ENCODE assay signal across 8 mouse cellular contexts in the genomic region with DNA sequence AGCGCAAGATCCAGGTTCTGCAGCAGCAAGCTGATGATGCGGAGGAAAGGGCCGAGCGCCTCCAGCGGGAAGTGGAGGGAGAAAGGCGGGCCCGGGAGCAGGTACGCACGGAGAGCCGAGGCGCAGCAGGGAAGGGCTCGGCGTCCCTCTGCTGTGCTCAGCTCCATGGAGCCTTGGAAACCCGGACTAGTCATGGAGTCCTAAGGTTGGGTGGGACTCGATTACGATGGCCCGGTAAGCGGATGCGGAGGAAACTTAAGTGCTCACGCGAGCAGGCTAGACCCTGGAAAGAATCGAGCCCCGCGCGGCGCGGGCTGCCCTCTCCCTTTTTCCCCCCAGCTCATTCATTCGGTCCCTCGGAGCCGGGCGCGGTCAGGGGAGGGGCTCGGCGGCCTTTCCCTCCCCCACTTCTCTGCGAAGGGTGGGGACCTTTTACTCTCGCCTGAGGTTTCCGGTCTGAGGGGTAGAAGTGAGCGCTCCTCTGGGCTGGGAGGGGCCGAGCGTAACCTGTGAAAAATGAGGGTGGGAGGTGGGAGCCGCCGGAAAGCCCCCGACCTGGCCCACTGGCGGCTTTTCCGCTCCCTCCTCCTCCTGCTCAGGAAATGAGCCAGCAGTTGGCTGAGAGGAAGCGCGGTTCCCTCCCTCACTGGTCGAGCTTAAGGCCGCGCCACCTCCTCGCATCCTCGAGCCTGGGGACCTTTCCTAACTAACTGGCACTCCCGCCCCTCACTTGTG. TPM values are rescaled to one million over a fixed set of nuclear protein-coding genes. Genes with fewer than 3 reads are reported as not detected.
DNase-seq lines count a peak whose midpoint lies in the region; ATAC-seq and TF ChIP-seq lines count a peak whose summit lies in the region.

No protein-coding gene starts in this region.

- peaks cover 52% of the 10 kb centered on the region for H3K4me1 ChIP-seq in embryonic facial prominence, embryonic 13.5 days
- H3K4me1 ChIP-seq in heart, adult 2 months (ENCODE audit: control insufficient read depth, insufficient read depth, low read length), result peaks cover 22% of the 10 kb centered on the region
- H3K4me1 ChIP-seq in liver, adult 2 months (ENCODE audit: control insufficient read depth, insufficient read depth, low read length), result peaks cover 30% of the 10 kb centered on the region

- TF ChIP-seq POLR2A in heart, adult 2 months (IDR thresholded peaks at IDR 0.05; ENCODE audit: insufficient read depth, low read depth, low read length), result no peak; the same call in 1 of the 2 replicates
- no peak for TF ChIP-seq POLR2A in liver, adult 2 months (IDR thresholded peaks at IDR 0.05; ENCODE audit: extremely low read depth, insufficient read depth, low read length)

- no peak for TF ChIP-seq EP300 in heart, adult 2 months (IDR thresholded peaks at IDR 0.05; ENCODE audit: insufficient read depth, low read depth, low read length)

- no peak for TF ChIP-seq CTCF in heart, adult 2 months (IDR thresholded peaks at IDR 0.05)
- no peak for TF ChIP-seq CTCF in liver, adult 2 months (IDR thresholded peaks at IDR 0.05; ENCODE audit: low read depth, low read length)

- peaks cover 5% of the 10 kb centered on the region; the same call in 1 of the 2 replicates for H3K79me2 ChIP-seq in heart, adult 2 months (replicated peaks; ENCODE audit: control insufficient read depth, insufficient read depth, low read length)
- H3K79me2 ChIP-seq in liver, adult 2 months (ENCODE audit: control insufficient read depth, insufficient read depth, low read length), result peaks cover 19% of the 10 kb centered on the region; the same call in 1 of the 2 replicates

- no peaks in the 10 kb centered on the region for H3K36me3 ChIP-seq in embryonic facial prominence, embryonic 13.5 days
- H3K36me3 ChIP-seq in heart, adult 2 months (ENCODE audit: control insufficient read depth, insufficient read depth, low read length), result peaks cover 14% of the 10 kb centered on the region
- H3K36me3 ChIP-seq in liver, adult 2 months (ENCODE audit: control insufficient read depth, insufficient read depth, low read length), result no peaks in the 10 kb centered on the region

- peak; percentile 61 for ATAC-seq in embryonic facial prominence, embryonic 13.5 days (ENCODE audit: insufficient number of reproducible peaks, insufficient read depth, low FRiP score, low TSS enrichment, low read depth)

- peak; percentile 78 to 79 for DNase-seq in B cell, adult 2 months
- peak; percentile 80 to 81 for DNase-seq in adrenal gland, postnatal 36 days
- peak; percentile 76 to 86 for DNase-seq in heart, adult 2 months
- peak; percentile 65 for DNase-seq in kidney, adult 18-20 months
- peak; percentile 62 for DNase-seq in liver, adult 2 months (ENCODE audit: extremely low read depth, low read depth, low spot score)
- DNase-seq in monocyte, adult 2 months (ENCODE audit: low read depth in 1 of 2, low spot score in 2 of 2), result peak; percentile 39 to 66
- DNase-seq in spleen, postnatal 36 days (ENCODE audit: low spot score in 2 of 2), result peak; percentile 91 to 92

- H3K4me3 ChIP-seq in embryonic facial prominence, embryonic 13.5 days, result peak overlapping the region; percentile 89
- H3K4me3 ChIP-seq in heart, adult 2 months, result peak overlapping the region; percentile 79
- H3K4me3 ChIP-seq in liver, adult 2 months (ENCODE audit: insufficient read depth, low read depth, low read length), result peak overlapping the region; percentile 92

- H3K4me2 ChIP-seq in embryonic facial prominence, embryonic 13.5 days, result peak overlapping the region; percentile 75

- H3K9ac ChIP-seq in embryonic facial prominence, embryonic 13.5 days, result peak overlapping the region; percentile 88
- H3K9ac ChIP-seq in heart, adult 2 months (ENCODE audit: low read depth, low read length), result peak overlapping the region; percentile 80
- peak overlapping the region; percentile 87 for H3K9ac ChIP-seq in liver, adult 2 months (ENCODE audit: low read depth, low read length)

- under 1% methylated on average over 53 of the region's 53 CpGs for WGBS in embryonic facial prominence, embryonic 13.5 days
- WGBS in heart, adult 2 months, result under 1% methylated on average over 53 of the region's 53 CpGs
- under 1% methylated on average over 53 of the region's 53 CpGs for WGBS in liver, adult 2 months

- H3K27ac ChIP-seq in embryonic facial prominence, embryonic 13.5 days, result peak overlapping the region; percentile 98
- H3K27ac ChIP-seq in heart, adult 2 months, result peak overlapping the region; percentile 98
- H3K27ac ChIP-seq in liver, adult 2 months (replicated peaks; ENCODE audit: insufficient read depth, low read depth, low read length), result peak overlapping the region; percentile 86

- H3K9me3 ChIP-seq in embryonic facial prominence, embryonic 13.5 days, result no peaks in the 10 kb centered on the region

- intact Hi-C loops in heart, adult 2 months (cut with DNase I), result loop anchor here (2.0 kb wide), 2 partner anchors 27 to 307 kb away; a partner anchor contains a TSS

- H3K27me3 ChIP-seq in embryonic facial prominence, embryonic 13.5 days, result no peaks in the 10 kb centered on the region
- H3K27me3 ChIP-seq in heart, adult 2 months (ENCODE audit: control insufficient read depth, insufficient read depth, low read length), result no peaks in the 10 kb centered on the region
- no peaks in the 10 kb centered on the region for H3K27me3 ChIP-seq in liver, adult 2 months (ENCODE audit: control insufficient read depth, insufficient read depth, low read length)

RNA-seq across cellular contexts. Expression of a gene that starts 7.5 kb away (rescaled TPM):
- 100 to 1,000 TPM; 183 to 215 TPM for total RNA-seq in adrenal gland, postnatal 36 days (2021)
- polyA plus RNA-seq in embryonic facial prominence, embryonic 13.5 days (2015; fragmentation: Nextera tagmentation; extraction: Ambion mirVana), result 496 and 525 TPM in 2 replicates
- total RNA-seq in heart, adult 2 months (2021), result 10 to 100 TPM; 42.2 to 44.5 TPM
- polyA plus RNA-seq in heart, adult 2 months (2012; rRNA removed), result 48.9 and 60.5 TPM in 2 replicates
- 53.4 and 56.2 TPM in 2 replicates for total RNA-seq in liver, adult 2 months (2014; rRNA removed)
- polyA plus RNA-seq in liver, adult 2 months (2012; rRNA removed), result 36.4 and 43.0 TPM in 2 replicates

RNA-seq across cellular contexts. Expression of a gene that starts 24.0 kb away (rescaled TPM):
- total RNA-seq in adrenal gland, postnatal 36 days (2021), result under 1 TPM; 0.66 TPM
- 0.30 and 0.44 TPM in 2 replicates for polyA plus RNA-seq in embryonic facial prominence, embryonic 13.5 days (2015; fragmentation: Nextera tagmentation; extraction: Ambion mirVana)
- under 1 TPM; 0.11 to 0.13 TPM for total RNA-seq in heart, adult 2 months (2021)
- 0.14 and 0.29 TPM in 2 replicates for polyA plus RNA-seq in heart, adult 2 months (2012; rRNA removed)
- total RNA-seq in liver, adult 2 months (2014; rRNA removed), result 0.07 and 0.09 TPM in 2 replicates
- polyA plus RNA-seq in liver, adult 2 months (2012; rRNA removed), result 0.01 and 0.02 TPM in 2 replicates

RNA-seq across cellular contexts. Expression of a gene that starts 27.5 kb away (rescaled TPM):
- total RNA-seq in adrenal gland, postnatal 36 days (2021), result 100 to 1,000 TPM; 146 to 159 TPM
- polyA plus RNA-seq in embryonic facial prominence, embryonic 13.5 days (2015; fragmentation: Nextera tagmentation; extraction: Ambion mirVana), result 231 and 255 TPM in 2 replicates
- 100 to 1,000 TPM; 104 to 116 TPM for total RNA-seq in heart, adult 2 months (2021)
- 104 and 137 TPM in 2 replicates for polyA plus RNA-seq in heart, adult 2 months (2012; rRNA removed)
- total RNA-seq in liver, adult 2 months (2014; rRNA removed), result 32.6 and 36.5 TPM in 2 replicates
- 37.7 and 46.3 TPM in 2 replicates for polyA plus RNA-seq in liver, adult 2 months (2012; rRNA removed)

RNA-seq across cellular contexts. Expression of a gene that starts 28.5 kb away (rescaled TPM):
- total RNA-seq in adrenal gland, postnatal 36 days (2021), result 10 to 100 TPM; 81.6 to 85.9 TPM
- 146 and 149 TPM in 2 replicates for polyA plus RNA-seq in embryonic facial prominence, embryonic 13.5 days (2015; fragmentation: Nextera tagmentation; extraction: Ambion mirVana)
- 10 to 100 TPM; 81.6 to 96.1 TPM for total RNA-seq in heart, adult 2 months (2021)
- polyA plus RNA-seq in heart, adult 2 months (2012; rRNA removed), result 52.8 and 85.1 TPM in 2 replicates
- 64.7 and 67.9 TPM in 2 replicates for total RNA-seq in liver, adult 2 months (2014; rRNA removed)
- polyA plus RNA-seq in liver, adult 2 months (2012; rRNA removed), result 23.4 and 24.2 TPM in 2 replicates

Comparison
In these comparisons a context has a peak if more than half of its experiments do, and no peak if none do; other contexts are left out.
1. Peak in every context shown above with its lines: DNase-seq, ATAC-seq, H3K4me3 ChIP-seq and H3K27ac ChIP-seq.